Mouse (Mus musculus) ZHBTc4 (cell line): ENCODE data around the gene Ncapd2.
"Not testable (repeated sequence)": the region's sequence is repeated elsewhere in the genome, so short reads cannot be mapped to it uniquely, and the experiment has no call there.

Experiments used
- DNase-seq: peaks from one replicate; pipeline ENCODE4 v3.0.0-alpha.2; 2011; ENCODE audit warnings: low read depth, low spot score

Ncapd2 gene

GRCm38 (mm10) chr6:125166051-125166751 lies 25.3 kb downstream of the Ncapd2 start, which contains the start of gene Gapdh:
Gene Gapdh, minus strand, starts transcription at chr6:125166467.
- DNase-seq, result peak; percentile 72

- DNase-seq, result peak; percentile 99
Measured at GRCm38 (mm10) chr6:125165328-125165891, 26.1 kb downstream of the Ncapd2 start.

DNA sequence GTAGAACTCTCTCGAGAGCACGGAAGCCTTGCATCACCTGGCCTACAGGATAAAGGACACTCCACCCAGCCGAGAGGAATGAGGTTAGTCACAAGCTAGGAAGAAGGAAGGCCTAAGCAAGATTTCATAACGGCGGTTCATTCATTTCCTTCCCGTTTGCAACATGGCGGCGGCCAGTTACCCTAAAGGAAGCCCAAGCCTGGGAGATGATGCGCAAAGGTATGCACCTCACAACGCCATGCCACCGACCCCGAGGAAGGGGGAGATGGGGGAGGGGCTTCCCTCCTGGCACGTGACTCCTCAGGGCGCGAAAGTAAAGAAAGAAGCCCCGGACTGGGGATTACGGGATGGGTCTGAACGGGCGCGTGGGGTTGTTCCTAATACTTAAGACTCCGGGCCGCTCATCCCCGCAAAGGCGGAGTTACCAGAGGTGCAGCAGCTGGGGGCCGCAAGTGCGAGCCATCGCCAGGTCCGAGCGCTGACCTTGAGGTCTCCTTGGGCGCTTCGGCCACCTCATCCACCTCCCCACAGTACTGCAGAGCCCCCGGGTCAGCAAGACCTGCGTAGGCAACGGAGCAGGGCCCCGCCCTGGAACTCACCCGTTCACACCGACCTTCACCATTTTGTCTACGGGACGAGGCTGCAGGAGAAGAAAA lies 26.7 kb downstream of the Ncapd2 start:
- peak; percentile 94 for DNase-seq

GRCm38 (mm10) chr6:125163801-125164657 lies 27.5 kb downstream of the Ncapd2 start:
- peak; percentile 59 for DNase-seq

DNA sequence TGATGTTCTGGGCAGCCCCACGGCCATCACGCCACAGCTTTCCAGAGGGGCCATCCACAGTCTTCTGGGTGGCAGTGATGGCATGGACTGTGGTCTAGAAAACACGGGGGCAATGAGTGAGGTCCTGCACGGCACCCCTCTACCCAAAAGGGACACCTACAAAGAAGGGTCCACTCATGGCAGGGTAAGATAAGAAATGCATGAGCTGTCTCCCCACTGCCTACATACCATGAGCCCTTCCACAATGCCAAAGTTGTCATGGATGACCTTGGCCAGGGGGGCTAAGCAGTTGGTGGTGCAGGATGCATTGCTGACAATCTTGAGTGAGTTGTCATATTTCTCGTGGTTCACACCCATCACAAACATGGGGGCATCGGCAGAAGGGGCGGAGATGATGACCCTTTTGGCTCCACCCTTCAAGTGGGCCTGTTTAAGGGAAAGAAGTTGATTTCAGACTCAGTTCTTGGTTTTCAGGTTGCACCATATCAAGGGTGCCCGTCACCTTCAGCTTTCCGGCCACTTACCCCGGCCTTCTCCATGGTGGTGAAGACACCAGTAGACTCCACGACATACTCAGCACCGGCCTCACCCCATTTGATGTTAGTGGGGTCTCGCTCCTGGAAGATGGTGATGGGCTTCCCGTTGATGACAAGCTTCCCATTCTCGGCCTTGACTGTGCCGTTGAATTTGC lies 28.7 kb downstream of the Ncapd2 start:
- DNase-seq, result not testable (repeated sequence)

- DNase-seq, result peak; percentile 91
Measured at GRCm38 (mm10) chr6:125161971-125162370, 29.5 kb downstream of the Ncapd2 start.

GRCm38 (mm10) chr6:125160854-125161760 lies 30.4 kb downstream of the Ncapd2 start:
- peak; percentile 97 for DNase-seq

- DNase-seq, result no peak
Measured at GRCm38 (mm10) chr6:125160558-125160853, 31.0 kb downstream of the Ncapd2 start.

- peak; percentile 60 for DNase-seq
Measured at GRCm38 (mm10) chr6:125159773-125160557, 31.5 kb downstream of the Ncapd2 start.

DNA sequence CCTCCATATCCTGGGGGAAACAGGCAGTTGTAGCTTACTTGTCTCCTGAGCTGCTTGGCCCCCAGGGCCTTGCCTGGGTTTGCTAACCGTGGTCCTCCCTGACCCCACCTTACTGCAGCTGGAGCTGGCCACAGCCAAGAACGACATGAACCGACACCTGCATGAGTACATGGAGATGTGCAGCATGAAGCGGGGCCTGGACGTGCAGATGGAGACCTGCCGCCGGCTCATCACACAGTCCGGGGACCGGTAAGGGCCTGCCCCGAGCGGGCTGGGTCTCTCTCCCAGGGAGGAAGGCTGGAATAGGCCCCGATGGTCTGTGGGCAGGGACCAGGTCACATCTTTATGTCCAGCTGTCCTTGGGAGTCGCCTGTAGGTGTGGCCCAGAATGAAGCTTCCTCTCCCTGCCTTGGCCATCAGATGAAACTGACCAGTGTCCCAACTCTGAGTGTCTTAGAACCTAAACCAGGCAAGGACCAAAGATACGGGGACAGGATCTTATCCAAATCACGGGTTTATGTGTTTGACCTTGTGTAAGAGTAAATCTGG lies 32.5 kb downstream of the Ncapd2 start:
- no peak for DNase-seq

GRCm38 (mm10) chr6:125156903-125157614 lies 34.4 kb downstream of the Ncapd2 start:
- DNase-seq, result peak; percentile 58

DNA sequence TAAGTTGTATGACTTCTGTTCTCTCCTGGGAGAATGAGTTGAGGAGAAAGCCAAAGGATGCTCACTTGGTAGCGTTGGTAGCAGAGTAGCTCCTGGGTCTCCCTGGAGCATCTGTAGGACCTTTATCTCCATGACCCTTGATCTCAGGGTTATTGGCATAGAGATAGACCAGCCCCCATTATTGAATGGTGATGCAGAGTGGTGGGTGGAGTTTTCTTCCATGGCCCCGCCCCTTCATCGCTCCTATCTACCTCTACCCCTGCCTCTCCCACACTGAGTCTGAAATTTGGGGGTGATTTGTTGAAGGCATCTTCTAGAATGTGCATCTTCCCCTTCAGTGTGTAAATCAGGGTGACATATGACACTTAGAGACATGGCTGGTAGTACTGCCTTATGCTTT lies 35.0 kb downstream of the Ncapd2 start:
- no peak for DNase-seq

DNA sequence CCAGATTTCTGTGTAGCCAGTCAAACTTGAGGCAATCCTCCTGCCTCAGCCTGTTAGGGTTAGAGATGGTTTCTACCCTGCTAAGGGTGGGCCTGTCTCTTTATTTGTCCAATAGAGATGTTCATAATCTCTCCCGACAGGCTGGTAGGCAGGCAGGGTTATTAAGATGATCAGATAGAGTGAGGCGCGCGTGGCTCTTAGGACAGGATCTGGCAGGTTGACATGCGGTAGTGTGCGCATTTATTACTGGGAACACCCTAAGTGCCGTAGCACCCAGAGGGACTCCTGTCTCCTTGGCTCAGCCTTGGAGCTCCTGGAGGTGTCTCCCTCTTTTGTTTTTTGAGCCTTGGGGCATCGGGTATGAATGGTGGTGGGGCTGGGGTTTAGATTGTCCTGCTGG lies 36.2 kb downstream of the Ncapd2 start:
- no peak for DNase-seq

DNA sequence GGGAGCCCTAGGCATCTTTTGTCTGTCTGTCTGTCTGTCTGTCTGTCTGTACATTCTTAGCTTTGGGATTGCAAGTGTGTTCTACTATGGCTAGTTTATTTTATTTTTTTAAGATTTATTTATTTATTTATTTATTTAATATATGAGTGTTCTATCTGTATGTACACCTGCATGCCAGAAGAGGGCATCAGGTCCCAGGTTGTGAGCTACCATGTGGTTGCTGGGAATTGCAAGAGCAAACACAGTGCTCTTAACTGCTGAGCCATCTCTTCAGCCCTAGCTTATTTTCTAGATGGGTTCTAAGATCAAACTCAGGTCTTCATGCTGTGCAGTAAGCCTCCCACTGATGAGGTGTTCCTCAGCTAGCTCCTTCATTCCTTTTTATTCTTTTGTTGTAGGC lies 37.0 kb downstream of the Ncapd2 start:
- peak; percentile 60 for DNase-seq

DNA sequence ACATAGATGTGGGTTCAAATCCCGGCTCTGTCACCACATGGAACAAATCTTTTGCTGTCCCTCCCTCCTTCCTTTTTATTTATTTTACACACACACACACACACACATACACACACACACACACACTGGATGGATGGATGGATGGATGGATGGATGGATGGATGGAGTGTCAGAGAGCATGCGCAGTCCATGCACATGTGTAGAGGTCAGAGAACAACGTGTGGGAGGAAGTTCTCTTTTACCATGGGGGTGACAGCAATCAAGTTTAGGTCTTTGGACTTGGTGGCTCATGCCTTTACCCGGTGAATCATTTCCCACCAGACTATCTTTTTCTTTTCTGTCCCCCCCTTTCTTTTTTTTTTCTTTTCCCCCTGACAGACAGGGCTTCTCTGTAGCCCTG lies 37.8 kb downstream of the Ncapd2 start:
- no peak for DNase-seq

DNA sequence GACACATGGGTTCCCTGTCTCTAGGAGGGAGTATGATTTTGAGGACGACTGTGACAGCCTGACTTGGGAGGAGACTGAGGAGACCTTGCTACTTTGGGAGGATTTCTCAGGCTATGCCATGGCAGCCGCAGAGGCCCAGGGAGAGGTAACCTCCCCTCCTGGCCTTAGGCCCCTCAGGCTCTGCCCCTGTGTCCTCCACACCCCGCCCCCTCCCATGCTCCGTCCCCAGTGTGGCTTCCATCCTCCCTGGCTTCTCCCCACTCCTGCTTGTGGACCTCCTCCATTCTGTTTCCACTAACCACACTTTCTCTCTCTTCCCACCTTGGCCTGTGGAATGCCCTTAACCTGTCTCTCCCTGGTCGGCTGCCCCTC lies 38.5 kb downstream of the Ncapd2 start:
- no peak for DNase-seq

- DNase-seq, result no peak
Measured at GRCm38 (mm10) chr6:125152212-125153017, 39.1 kb downstream of the Ncapd2 start.

GRCm38 (mm10) chr6:125149569-125149950 lies 41.9 kb downstream of the Ncapd2 start:
- no peak for DNase-seq
